Mouse (Mus musculus): ENCODE measurements around the gene Nhej1. TPM values are rescaled to one million over a fixed set of nuclear protein-coding genes. Genes with fewer than 3 reads are reported as not detected.

Nhej1 gene
- polyA plus RNA-seq, 1 experiment from 2014 or later: 11.5 TPM

- Histone ChIP-seq H3K9me3 (no peaks in the 10 kb centered on the region), H3K4me1 (no peaks in the 10 kb centered on the region), H3K27me3 (replicated peaks) (peaks cover 38% of the 10 kb centered on the region), H3K4me3 (no peak overlapping the region), H3K36me3 (no peaks in the 10 kb centered on the region), H3K27ac (no peak overlapping the region), H3K4me2 (replicated peaks) (no peak overlapping the region), H3K9ac (no peak overlapping the region)
- ATAC-seq (ENCODE audit: low FRiP score, low read depth): no peak
- WGBS: 65% methylated on average over 12 of the region's 12 CpGs
Measured at GRCm38 (mm10) chr1:74941651-74942360, 183.2 kb downstream of the Nhej1 start.

DNA sequence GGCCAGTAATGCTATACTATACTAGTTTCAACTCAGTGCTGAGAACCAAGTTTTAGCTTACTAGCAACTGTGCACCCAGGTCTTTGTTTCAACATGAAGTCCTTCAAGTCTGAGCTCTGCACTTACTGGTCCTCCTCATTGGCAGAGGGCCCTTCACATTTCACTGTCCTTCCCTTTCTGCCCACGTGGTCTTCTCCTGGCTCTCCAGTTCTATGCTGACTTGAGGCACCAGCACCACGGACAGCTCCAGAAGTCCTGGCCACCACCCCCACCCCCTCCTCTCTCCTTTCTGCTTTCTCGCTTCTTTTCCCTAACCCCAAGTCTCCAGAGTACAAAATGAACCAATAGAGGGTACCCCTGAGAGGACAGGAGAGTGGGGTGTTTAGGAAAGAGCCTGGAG, 185.2 kb downstream of the Nhej1 start:
- Histone ChIP-seq H3K4me2 (replicated peaks) (no peak overlapping the region), H3K27me3 (replicated peaks) (peaks cover 20% of the 10 kb centered on the region), H3K4me1 (no peaks in the 10 kb centered on the region), H3K4me3 (no peak overlapping the region), H3K9me3 (no peaks in the 10 kb centered on the region), H3K9ac (no peak overlapping the region), H3K36me3 (no peaks in the 10 kb centered on the region), H3K27ac (no peak overlapping the region)
- WGBS: 8% methylated on average over 3 of the region's 3 CpGs
- no peak for ATAC-seq (ENCODE audit: low FRiP score, low read depth)

DNA sequence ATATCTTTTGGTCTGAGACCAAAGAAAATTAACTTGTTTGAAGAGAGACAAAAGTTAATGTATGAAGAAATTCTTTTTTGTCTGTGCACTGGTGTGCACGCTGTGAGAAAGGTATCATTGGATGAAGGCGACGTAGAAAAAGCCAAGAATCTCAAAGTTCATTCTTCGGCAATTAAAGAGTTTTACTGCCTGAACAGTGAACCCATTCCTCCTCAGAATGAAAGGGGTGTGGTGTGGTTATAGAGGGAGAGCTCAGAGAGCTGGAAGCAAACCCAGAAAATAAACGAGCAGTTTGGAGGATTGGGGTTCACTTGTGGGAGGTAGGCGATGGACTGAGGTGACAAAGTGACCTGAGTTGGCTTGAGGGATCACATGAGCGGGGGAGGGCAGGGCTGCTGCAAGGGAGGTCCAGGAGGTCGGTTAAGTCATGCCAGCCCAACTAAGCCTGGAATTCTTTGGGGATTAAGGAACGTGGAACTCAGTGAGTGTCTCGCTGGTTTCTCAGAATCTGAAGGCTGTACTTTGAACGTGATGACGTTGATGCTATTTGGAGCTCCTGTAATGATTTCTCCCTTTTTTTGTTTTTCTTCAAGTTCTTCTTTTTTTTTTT, 188.7 kb downstream of the Nhej1 start:
- ATAC-seq (ENCODE audit: low FRiP score, low read depth): no peak
- WGBS: 43% methylated on average over 12 of the region's 12 CpGs
- peaks cover 15% of the 10 kb centered on the region for H3K27me3 ChIP-seq (replicated peaks)

GRCm38 (mm10) chr1:74935402-74935801, 189.6 kb downstream of the Nhej1 start, which contains the start of gene Cfap65:
Cfap65 (minus strand) TSS chr1:74935599.
- H3K4me2 ChIP-seq (replicated peaks): peak within 1 kb of the TSS; percentile 65
- ATAC-seq (ENCODE audit: low FRiP score, low read depth): no peak
- no peaks in the 10 kb centered on the region for H3K9me3 ChIP-seq
- no peak within 1 kb of the TSS for H3K27ac ChIP-seq
- peak within 1 kb of the TSS; percentile 26; the same call in 1 of the 2 replicates for H3K4me3 ChIP-seq
- no peaks in the 10 kb centered on the region for H3K36me3 ChIP-seq
- peaks cover 17% of the 10 kb centered on the region; the same call in 1 of the 2 replicates for H3K27me3 ChIP-seq (replicated peaks)
- H3K4me1 ChIP-seq: no peaks in the 10 kb centered on the region
- WGBS: 2% methylated on average over 18 of the region's 18 CpGs
- H3K9ac ChIP-seq: no peak within 1 kb of the TSS

More for the DNA sequence above, 188.7 kb downstream of the Nhej1 start:
- H3K9me3 ChIP-seq: no peaks in the 10 kb centered on the region
- H3K36me3 ChIP-seq: no peaks in the 10 kb centered on the region
- H3K4me2 ChIP-seq (replicated peaks): no peak overlapping the region
- H3K27ac ChIP-seq: no peak overlapping the region
- no peak overlapping the region for H3K9ac ChIP-seq
- H3K4me3 ChIP-seq: no peak overlapping the region
- no peaks in the 10 kb centered on the region for H3K4me1 ChIP-seq

DNA sequence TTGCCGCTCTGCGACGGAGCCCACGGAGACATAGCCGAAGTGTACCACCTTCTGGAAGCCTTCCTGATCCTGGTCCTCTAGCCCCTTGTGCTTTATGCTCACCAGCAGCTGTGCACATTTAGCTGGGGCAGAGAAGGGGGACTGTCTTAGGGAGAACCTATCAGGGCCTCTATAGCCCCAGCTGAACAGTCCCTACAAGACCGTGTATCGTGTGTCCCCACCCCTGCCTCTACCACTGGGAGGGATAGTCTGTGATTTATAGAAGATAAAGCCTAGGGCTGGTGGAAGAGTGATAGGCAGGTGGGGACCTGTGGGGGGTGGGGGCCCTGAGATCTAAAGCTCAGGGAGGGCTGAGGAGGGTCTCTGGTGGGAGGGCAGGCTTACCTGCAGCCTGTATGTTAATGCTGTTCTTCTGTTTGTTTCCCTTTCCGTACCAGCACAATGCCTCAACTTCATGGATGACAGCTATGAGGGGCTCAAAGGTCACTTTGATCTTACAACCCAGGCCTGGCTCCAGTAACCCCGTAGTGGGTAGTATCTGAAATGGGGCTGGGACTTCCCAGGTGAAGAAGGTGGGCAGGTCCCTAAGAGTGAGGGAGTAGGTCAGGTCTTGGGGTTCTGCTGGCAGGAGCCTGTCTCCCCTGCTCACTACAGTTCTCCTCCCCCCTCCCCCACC, 197.2 kb downstream of the Nhej1 start:
- Histone ChIP-seq H3K4me1 (no peaks in the 10 kb centered on the region), H3K9ac (no peak overlapping the region), H3K27me3 (replicated peaks) (peaks cover 14% of the 10 kb centered on the region), H3K27ac (no peak overlapping the region), H3K9me3 (no peaks in the 10 kb centered on the region), H3K36me3 (no peaks in the 10 kb centered on the region), H3K4me3 (no peak overlapping the region), H3K4me2 (replicated peaks) (no peak overlapping the region)
- 84% methylated on average over 9 of the region's 9 CpGs for WGBS
- ATAC-seq (ENCODE audit: low FRiP score, low read depth): no peak

GRCm38 (mm10) chr1:74926721-74927120, 198.3 kb downstream of the Nhej1 start:
- no peaks in the 10 kb centered on the region for H3K4me1 ChIP-seq
- WGBS: 38% methylated on average over 6 of the region's 6 CpGs
- H3K9me3 ChIP-seq: no peaks in the 10 kb centered on the region
- peaks cover 14% of the 10 kb centered on the region for H3K27me3 ChIP-seq (replicated peaks)
- no peak overlapping the region for H3K27ac ChIP-seq
- no peak overlapping the region for H3K4me3 ChIP-seq
- ATAC-seq (ENCODE audit: low FRiP score, low read depth): no peak
- H3K9ac ChIP-seq: no peak overlapping the region
- no peaks in the 10 kb centered on the region for H3K36me3 ChIP-seq
- H3K4me2 ChIP-seq (replicated peaks): no peak overlapping the region

DNA sequence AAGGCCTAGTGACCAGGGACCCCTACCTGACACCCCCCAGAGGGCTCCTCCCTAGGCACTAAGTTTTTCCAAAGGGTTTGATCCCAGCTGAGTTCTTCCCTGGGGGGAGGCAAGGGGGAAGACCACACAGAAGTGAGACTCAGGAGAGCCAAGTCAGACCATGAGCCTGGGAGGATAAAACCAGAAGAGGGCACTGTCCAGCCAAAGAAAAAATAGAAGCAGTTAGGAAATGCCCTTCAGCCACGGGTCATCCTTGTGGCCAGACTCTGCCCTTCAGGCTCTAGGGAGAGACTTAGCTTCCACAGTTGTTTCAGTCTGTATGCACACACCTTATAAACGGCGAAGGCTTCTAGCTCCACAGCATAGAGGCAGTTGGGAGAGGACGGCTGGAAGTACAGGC, 200.5 kb downstream of the Nhej1 start:
- Histone ChIP-seq H3K4me3 (no peak overlapping the region), H3K27ac (no peak overlapping the region), H3K9ac (no peak overlapping the region), H3K4me2 (replicated peaks) (no peak overlapping the region), H3K27me3 (replicated peaks) (peaks cover 11% of the 10 kb centered on the region), H3K4me1 (no peaks in the 10 kb centered on the region), H3K9me3 (no peaks in the 10 kb centered on the region), H3K36me3 (no peaks in the 10 kb centered on the region)
- WGBS: 59% methylated on average over 4 of the region's 4 CpGs
- no peak for ATAC-seq (ENCODE audit: low FRiP score, low read depth)

Other genes with a start within 250 kb of the Nhej1 start
- 0.32 TPM in 1 of 2 replicates, not detected in the other for gene Fev, start 239.8 kb downstream of the Nhej1 start, polyA plus RNA-seq (2016; fragmentation: Nextera tagmentation; extraction: Ambion mirVana)
- gene Cryba2, start 232.1 kb downstream of the Nhej1 start, polyA plus RNA-seq (2016; fragmentation: Nextera tagmentation; extraction: Ambion mirVana): not detected in 2 replicates
- gene Cfap65, start 189.6 kb downstream of the Nhej1 start, polyA plus RNA-seq (2016; fragmentation: Nextera tagmentation; extraction: Ambion mirVana): 0.08 TPM in 1 of 2 replicates, not detected in the other
- gene Ihh, start 173.5 kb downstream of the Nhej1 start, polyA plus RNA-seq (2016; fragmentation: Nextera tagmentation; extraction: Ambion mirVana): 0.24 and 0.28 TPM in 2 replicates
- gene Slc23a3, start 8.7 kb upstream of the Nhej1 start, polyA plus RNA-seq (2016; fragmentation: Nextera tagmentation; extraction: Ambion mirVana): not detected in 2 replicates
- 70.0 and 72.3 TPM in 2 replicates for gene Cnppd1, start 17.5 kb upstream of the Nhej1 start, polyA plus RNA-seq (2016; fragmentation: Nextera tagmentation; extraction: Ambion mirVana)
- 94.5 and 96.0 TPM in 2 replicates for gene Retreg2, start 17.6 kb upstream of the Nhej1 start, polyA plus RNA-seq (2016; fragmentation: Nextera tagmentation; extraction: Ambion mirVana)
- 37.8 and 38.5 TPM in 2 replicates for gene Zfand2b, start 43.4 kb upstream of the Nhej1 start, polyA plus RNA-seq (2016; fragmentation: Nextera tagmentation; extraction: Ambion mirVana)
- gene Abcb6, start 55.2 kb upstream of the Nhej1 start, polyA plus RNA-seq (2016; fragmentation: Nextera tagmentation; extraction: Ambion mirVana): 37.8 and 39.1 TPM in 2 replicates
- gene Ankzf1, start 67.0 kb upstream of the Nhej1 start, polyA plus RNA-seq (2016; fragmentation: Nextera tagmentation; extraction: Ambion mirVana): 22.2 and 25.2 TPM in 2 replicates
- 41.0 and 41.5 TPM in 2 replicates for gene Atg9a, start 67.0 kb upstream of the Nhej1 start, polyA plus RNA-seq (2016; fragmentation: Nextera tagmentation; extraction: Ambion mirVana)
- 17.0 and 18.2 TPM in 2 replicates for gene Glb1l, start 85.6 kb upstream of the Nhej1 start, polyA plus RNA-seq (2016; fragmentation: Nextera tagmentation; extraction: Ambion mirVana)
- 136 and 143 TPM in 2 replicates for gene Stk16, start 85.6 kb upstream of the Nhej1 start, polyA plus RNA-seq (2016; fragmentation: Nextera tagmentation; extraction: Ambion mirVana)
- gene Tuba4a, start 94.7 kb upstream of the Nhej1 start, polyA plus RNA-seq (2016; fragmentation: Nextera tagmentation; extraction: Ambion mirVana): 9.4 and 11.9 TPM in 2 replicates
- not detected in 2 replicates for gene A630095N17Rik, start 106.9 kb upstream of the Nhej1 start, polyA plus RNA-seq (2016; fragmentation: Nextera tagmentation; extraction: Ambion mirVana)
- gene Dnajb2, start 111.2 kb upstream of the Nhej1 start, polyA plus RNA-seq (2016; fragmentation: Nextera tagmentation; extraction: Ambion mirVana): 49.6 and 54.9 TPM in 2 replicates
- gene Ptprn, start 139.3 kb upstream of the Nhej1 start, polyA plus RNA-seq (2016; fragmentation: Nextera tagmentation; extraction: Ambion mirVana): 13.8 and 15.0 TPM in 2 replicates
- 61.9 and 69.5 TPM in 2 replicates for gene Resp18, start 153.2 kb upstream of the Nhej1 start, polyA plus RNA-seq (2016; fragmentation: Nextera tagmentation; extraction: Ambion mirVana)
- 193 and 201 TPM in 2 replicates for gene Dnpep, start 192.8 kb upstream of the Nhej1 start, polyA plus RNA-seq (2016; fragmentation: Nextera tagmentation; extraction: Ambion mirVana)
- 9.3 and 12.7 TPM in 2 replicates for gene Des, start 235.1 kb upstream of the Nhej1 start, polyA plus RNA-seq (2016; fragmentation: Nextera tagmentation; extraction: Ambion mirVana)